Mouse (Mus musculus) limb, embryonic 10.5 days (tissue): ENCODE results near the gene Nyap1. TPM values are rescaled to one million over a fixed set of nuclear protein-coding genes. Genes with fewer than 3 reads are reported as not detected.
"Not testable (repeated sequence)": the region's sequence is repeated elsewhere in the genome, so short reads cannot be mapped to it uniquely, and the experiment has no call there.

ENCODE experiments used
- DNase-seq: peaks from one replicate; pipeline ENCODE4 v3.0.0-alpha.2; 2017; ENCODE audit warnings: low spot score
- H3K27ac ChIP-seq: fragments of 300-500 bp; sonication (generic); 2 replicates; pipeline ENCODE4 v1.5.1; 2016; ENCODE audit warnings: mild to moderate bottlenecking
- H3K27me3 ChIP-seq: fragments of 300-500 bp; sonication (generic); 2 replicates; pipeline ENCODE4 v1.6.1; 2016; ENCODE audit warnings: low read depth, mild to moderate bottlenecking; ENCODE audit not compliant: poor library complexity, severe bottlenecking
- H3K36me3 ChIP-seq: fragments of 300-500 bp; sonication (generic); 2 replicates; pipeline ENCODE4 v1.6.1; 2016; ENCODE audit warnings: mild to moderate bottlenecking, moderate library complexity
- H3K4me1 ChIP-seq: fragments of 300-500 bp; sonication (generic); 2 replicates; pipeline ENCODE4 v1.6.1; 2016
- H3K4me3 ChIP-seq: fragments of 300-500 bp; sonication (generic); 2 replicates; pipeline ENCODE4 v1.5.1; 2016; ENCODE audit warnings: mild to moderate bottlenecking, moderate library complexity
- H3K9me3 ChIP-seq: fragments of 300-500 bp; sonication (generic); replicated peaks from 2 replicates; pipeline ENCODE4 v1.6.1; 2016; ENCODE audit warnings: mild to moderate bottlenecking
- WGBS: fragments of 180-500 bp; shearing (Covaris S2); methylation state at CpG from one replicate; pipeline ENCODE4 v1.1.7; 2016; 5-methylcytosine and 5-hydroxymethylcytosine counted together
- polyA plus RNA-seq: library from polyadenylated mRNA; unstranded; fragments of >200 nt; fragmentation: Nextera tagmentation; extraction: Ambion mirVana; gene quantifications from 2 replicates; pipeline ENCODE4 v1.2.1, GENCODE M21; 2016

Gene Nyap1
- polyA plus RNA-seq, 1 experiment from 2014 or later: 2.5 TPM

GRCm38 (mm10) chr5:137757887-137758286 is 16.5 kb upstream of the Nyap1 start:
- Histone ChIP-seq H3K36me3 (peaks cover 62% of the 10 kb centered on the region), H3K27ac (no peak overlapping the region), H3K4me3 (no peak overlapping the region), H3K27me3 (no peaks in the 10 kb centered on the region), H3K4me1 (peaks cover 7% of the 10 kb centered on the region), H3K9me3 (no peaks in the 10 kb centered on the region)
- WGBS: 86% methylated on average over 6 of the region's 6 CpGs
- no peak for DNase-seq

GRCm38 (mm10) chr5:137756882-137757661 is 15.7 kb upstream of the Nyap1 start:
- Histone ChIP-seq H3K27me3 (no peaks in the 10 kb centered on the region), H3K4me1 (peaks cover 7% of the 10 kb centered on the region), H3K27ac (peak overlapping the region; percentile 26; the same call in 1 of the 2 replicates), H3K4me3 (no peak overlapping the region), H3K9me3 (no peaks in the 10 kb centered on the region), H3K36me3 (peaks cover 70% of the 10 kb centered on the region)
- peak; percentile 92 for DNase-seq
- WGBS: 54% methylated on average over 10 of the region's 10 CpGs

GRCm38 (mm10) chr5:137756106-137756505 is 14.7 kb upstream of the Nyap1 start:
- Histone ChIP-seq H3K9me3 (no peaks in the 10 kb centered on the region), H3K27ac (no peak overlapping the region), H3K4me3 (no peak overlapping the region), H3K4me1 (peaks cover 7% of the 10 kb centered on the region), H3K36me3 (peaks cover 80% of the 10 kb centered on the region), H3K27me3 (no peaks in the 10 kb centered on the region)
- DNase-seq: no peak
- 87% methylated on average over 3 of the region's 3 CpGs for WGBS

GRCm38 (mm10) chr5:137755425-137755824 is 14.0 kb upstream of the Nyap1 start:
- DNase-seq: no peak
- peaks cover 86% of the 10 kb centered on the region for H3K36me3 ChIP-seq
- 87% methylated on average over 5 of the region's 5 CpGs for WGBS
- no peaks in the 10 kb centered on the region for H3K9me3 ChIP-seq
- no peaks in the 10 kb centered on the region for H3K27me3 ChIP-seq
- H3K4me3 ChIP-seq: no peak overlapping the region
- H3K27ac ChIP-seq: no peak overlapping the region
- peaks cover 7% of the 10 kb centered on the region for H3K4me1 ChIP-seq

GRCm38 (mm10) chr5:137753111-137753832 is 11.9 kb upstream of the Nyap1 start:
- Histone ChIP-seq H3K27ac (no peak overlapping the region), H3K27me3 (no peaks in the 10 kb centered on the region), H3K4me1 (peaks cover 17% of the 10 kb centered on the region), H3K36me3 (peaks cover 75% of the 10 kb centered on the region), H3K9me3 (no peaks in the 10 kb centered on the region), H3K4me3 (no peak overlapping the region)
- WGBS: 76% methylated on average over 13 of the region's 13 CpGs
- DNase-seq: no peak

- 88% methylated on average over 6 of the region's 6 CpGs for WGBS
- Histone ChIP-seq H3K27ac (no peak overlapping the region), H3K36me3 (peaks cover 68% of the 10 kb centered on the region)
Observed at GRCm38 (mm10) chr5:137751988-137752387, 10.6 kb upstream of the Nyap1 start.

GRCm38 (mm10) chr5:137751221-137751887 is 9.9 kb upstream of the Nyap1 start:
- H3K4me1 ChIP-seq: peaks cover 36% of the 10 kb centered on the region
- peaks cover 62% of the 10 kb centered on the region for H3K36me3 ChIP-seq
- no peak overlapping the region for H3K27ac ChIP-seq
- H3K9me3 ChIP-seq: no peaks in the 10 kb centered on the region
- DNase-seq: no peak
- H3K27me3 ChIP-seq: no peaks in the 10 kb centered on the region
- no peak overlapping the region for H3K4me3 ChIP-seq
- WGBS: 93% methylated on average over 13 of the region's 13 CpGs

More at GRCm38 (mm10) chr5:137751988-137752387, 10.6 kb upstream of the Nyap1 start:
- no peak overlapping the region for H3K4me3 ChIP-seq
- peaks cover 30% of the 10 kb centered on the region for H3K4me1 ChIP-seq
- DNase-seq: no peak
- H3K27me3 ChIP-seq: no peaks in the 10 kb centered on the region
- no peaks in the 10 kb centered on the region for H3K9me3 ChIP-seq

- not testable (repeated sequence) for H3K27me3 ChIP-seq, H3K9me3 ChIP-seq, DNase-seq, H3K4me3 ChIP-seq, H3K27ac ChIP-seq
- WGBS: 92% methylated on average over 8 of the region's 8 CpGs
- Histone ChIP-seq H3K4me1 (peaks cover 45% of the 10 kb centered on the region), H3K36me3 (peaks cover 50% of the 10 kb centered on the region)
Observed at GRCm38 (mm10) chr5:137750212-137750611, 8.8 kb upstream of the Nyap1 start.

- Histone ChIP-seq H3K4me3 (peak overlapping the region; percentile 81; the same call in 1 of the 2 replicates), H3K4me1 (peaks cover 46% of the 10 kb centered on the region), H3K27ac (peak overlapping the region; percentile 63), H3K9me3 (no peaks in the 10 kb centered on the region), H3K36me3 (peaks cover 47% of the 10 kb centered on the region), H3K27me3 (no peaks in the 10 kb centered on the region)
- no peak for DNase-seq
- WGBS: 59% methylated on average over 6 of the region's 6 CpGs
Observed at GRCm38 (mm10) chr5:137749196-137749836, 7.9 kb upstream of the Nyap1 start.

- peak overlapping the region; percentile 88 for H3K27ac ChIP-seq
- peaks cover 36% of the 10 kb centered on the region for H3K36me3 ChIP-seq
- WGBS: 32% methylated on average over 5 of the region's 5 CpGs
- peaks cover 46% of the 10 kb centered on the region for H3K4me1 ChIP-seq
- H3K4me3 ChIP-seq: peak overlapping the region; percentile 81
- DNase-seq: peak; percentile 46
- no peaks in the 10 kb centered on the region for H3K27me3 ChIP-seq
- H3K9me3 ChIP-seq: no peaks in the 10 kb centered on the region
Observed at GRCm38 (mm10) chr5:137748130-137748770, 6.8 kb upstream of the Nyap1 start.

- H3K4me1 ChIP-seq: peaks cover 43% of the 10 kb centered on the region
- peaks cover 29% of the 10 kb centered on the region for H3K36me3 ChIP-seq
- peak; percentile 54 for DNase-seq
- 5% methylated on average over 26 of the region's 26 CpGs for WGBS
- H3K27ac ChIP-seq: peak overlapping the region; percentile 88
- H3K27me3 ChIP-seq: no peaks in the 10 kb centered on the region
- H3K9me3 ChIP-seq: no peaks in the 10 kb centered on the region
- peak overlapping the region; percentile 81 for H3K4me3 ChIP-seq
Observed at GRCm38 (mm10) chr5:137747326-137747961, 6.0 kb upstream of the Nyap1 start.
